Mouse (Mus musculus) spleen, adult 2 months (tissue): ENCODE measurements around the gene Fat3. TPM values are rescaled to one million over a fixed set of nuclear protein-coding genes. Genes with fewer than 3 reads are reported as not detected.

Experiments used
- DNase-seq, 2 experiments: peaks; one replicate each; pipeline versions ENCODE4 v3.0.0 to v3.0.0-alpha.2; 2012 to 2021; ENCODE audit warnings: low spot score in 2 of 2, low read depth in 1 of 2
- H3K27ac ChIP-seq: fragments of 200-500 bp; 2 replicates; pipeline ENCODE4 v1.5.1; 2012; ENCODE audit warnings: low read length, inconsistent platforms; ENCODE audit not compliant: insufficient read depth
- H3K27me3 ChIP-seq: fragments of 200-500 bp; 2 replicates; pipeline ENCODE4 v1.6.1; 2012; ENCODE audit warnings: mild to moderate bottlenecking, moderate library complexity, low read length, inconsistent platforms; ENCODE audit not compliant: control insufficient read depth, insufficient read depth
- H3K36me3 ChIP-seq: fragments of 200-500 bp; 2 replicates; pipeline ENCODE4 v1.6.1; 2012; ENCODE audit warnings: mild to moderate bottlenecking, low read length, inconsistent platforms; ENCODE audit not compliant: control insufficient read depth, insufficient read depth
- H3K4me1 ChIP-seq: fragments of 200-500 bp; 2 replicates; pipeline ENCODE4 v1.6.1; 2011; ENCODE audit warnings: inconsistent platforms; ENCODE audit not compliant: control insufficient read depth, insufficient read depth, insufficient read length
- H3K4me3 ChIP-seq: fragments of 200-500 bp; 2 replicates; pipeline ENCODE4 v1.5.1; 2011; ENCODE audit warnings: mild to moderate bottlenecking, inconsistent platforms; ENCODE audit not compliant: insufficient read depth, insufficient read length; ENCODE audit errors: extremely low read depth
- CTCF ChIP-seq: fragments of 200-500 bp; IDR thresholded peaks from 2 replicates; pipeline ENCODE4 v1.5.1; 2011; ENCODE audit warnings: mild to moderate bottlenecking, inconsistent platforms; ENCODE audit not compliant: insufficient read depth, insufficient read length, insufficient replicate concordance; ENCODE audit errors: extremely low read depth
- POLR2A ChIP-seq: fragments of 200-500 bp; IDR thresholded peaks from 2 replicates; pipeline ENCODE4 v1.6.1; 2011; ENCODE audit warnings: low read depth, low read length, inconsistent platforms
- WGBS: fragments of 180-500 bp; shearing (Covaris S2); methylation state at CpG from one replicate; pipeline ENCODE4 v1.1.7; 2018; 5-methylcytosine and 5-hydroxymethylcytosine counted together
- polyA plus RNA-seq: library from polyadenylated mRNA; depleted of rRNA; stranded (reverse); fragments of >200 nt; gene quantifications from 2 replicates; pipeline ENCODE4 v1.2.3, GENCODE M21; 2012

Gene Fat3
- polyA plus RNA-seq, 1 experiment: 0.20 TPM

DNA sequence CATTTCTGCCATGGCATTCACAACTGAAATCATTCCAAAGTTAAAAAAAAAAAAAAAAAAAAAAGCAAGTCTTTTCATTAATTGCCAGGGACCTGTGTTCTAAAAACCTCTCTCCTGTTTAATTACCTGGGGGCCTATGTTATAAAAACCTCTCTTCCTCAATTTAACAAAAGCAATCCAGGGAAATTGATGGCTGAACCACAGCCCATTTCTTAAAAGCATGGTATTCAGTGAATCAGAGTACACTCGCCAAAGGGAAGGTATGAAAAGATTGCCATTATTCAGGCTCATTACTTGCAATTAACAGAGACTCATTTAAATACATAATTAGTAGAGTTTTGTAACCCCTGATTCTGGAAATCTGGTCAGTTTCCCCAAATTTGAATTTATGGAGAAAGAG is 314.6 kb downstream of the Fat3 start:
- no peak for TF ChIP-seq POLR2A

DNA sequence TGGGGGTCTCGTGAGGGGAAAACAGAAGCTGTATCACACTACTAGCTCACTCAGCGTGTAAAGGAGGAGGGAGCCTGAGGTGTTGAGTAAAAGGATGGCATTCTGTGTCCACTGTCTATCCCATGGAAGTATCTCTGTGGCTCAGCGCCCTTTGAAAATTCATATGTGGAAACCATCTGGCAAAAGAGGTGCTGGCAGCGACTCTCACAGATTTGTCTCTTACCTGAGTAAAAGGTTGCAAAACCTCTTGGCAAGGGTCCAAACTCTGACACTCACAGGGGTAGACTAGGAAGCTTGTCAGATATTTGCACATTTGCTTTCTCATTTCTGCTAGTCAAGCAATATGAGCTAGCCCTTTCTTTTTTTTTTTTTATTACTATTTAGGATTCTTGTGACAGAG is 331.8 kb downstream of the Fat3 start:
- H3K4me3 ChIP-seq: no peak overlapping the region
- H3K27ac ChIP-seq: no peak overlapping the region
- 76% methylated on average over 4 of the region's 4 CpGs for WGBS
- no peak for DNase-seq
- H3K4me1 ChIP-seq: no peaks in the 10 kb centered on the region
- no peaks in the 10 kb centered on the region for H3K27me3 ChIP-seq
- no peaks in the 10 kb centered on the region for H3K36me3 ChIP-seq
- TF ChIP-seq POLR2A (no peak), CTCF (no peak)

More for the DNA sequence above, 314.6 kb downstream of the Fat3 start:
- H3K27me3 ChIP-seq: no peaks in the 10 kb centered on the region
- no peak overlapping the region for H3K27ac ChIP-seq
- H3K4me3 ChIP-seq: no peak overlapping the region
- no peaks in the 10 kb centered on the region for H3K4me1 ChIP-seq
- DNase-seq: no peak
- WGBS: 85% methylated on average over 1 of the region's 1 CpGs
- no peaks in the 10 kb centered on the region for H3K36me3 ChIP-seq

DNA sequence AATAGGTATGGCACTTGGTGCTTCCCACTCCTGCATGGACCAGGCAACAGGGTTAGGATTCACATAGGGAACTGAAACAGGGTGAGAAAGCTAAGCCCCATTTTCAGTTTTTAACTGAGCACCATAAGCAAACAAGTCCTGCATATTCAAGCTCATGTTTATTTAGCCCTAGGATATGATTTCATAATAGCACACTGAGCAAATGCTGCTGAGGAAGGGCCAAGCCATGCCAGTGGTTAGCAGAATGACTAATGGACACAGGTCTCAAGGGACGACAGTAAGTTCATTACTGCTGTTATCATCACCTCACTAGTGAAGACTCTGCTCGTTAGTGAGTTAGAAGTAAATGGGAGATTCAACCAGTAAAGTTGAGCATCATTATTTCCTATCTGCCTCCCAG is 333.0 kb downstream of the Fat3 start:
- Histone ChIP-seq H3K27ac (no peak overlapping the region), H3K27me3 (no peaks in the 10 kb centered on the region), H3K36me3 (no peaks in the 10 kb centered on the region), H3K4me3 (no peak overlapping the region), H3K4me1 (no peaks in the 10 kb centered on the region)
- 84% methylated on average over 2 of the region's 2 CpGs for WGBS
- DNase-seq: no peak
- no peak for TF ChIP-seq POLR2A
- no peak for TF ChIP-seq CTCF

DNA sequence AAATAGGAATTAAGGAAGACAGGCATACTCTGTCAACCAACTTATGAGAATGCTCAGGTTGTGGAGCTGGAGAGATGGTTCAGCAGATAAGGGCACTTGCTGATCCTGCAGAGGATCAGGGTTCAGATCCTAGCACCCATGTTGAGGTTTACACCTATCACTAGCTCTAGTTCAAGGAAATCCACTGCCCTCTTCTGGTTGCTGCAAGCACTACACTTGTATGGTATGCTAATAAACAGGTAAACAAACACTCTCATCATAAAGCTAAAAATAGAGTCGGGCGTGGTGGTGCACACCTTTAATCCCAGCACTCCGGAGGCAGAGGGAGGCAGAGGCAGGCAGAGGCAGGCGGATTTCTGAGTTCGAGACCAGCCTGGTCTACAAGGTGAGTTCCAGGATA is 341.7 kb downstream of the Fat3 start:
- DNase-seq: no peak
- no peaks in the 10 kb centered on the region for H3K4me1 ChIP-seq
- TF ChIP-seq POLR2A (no peak), CTCF (no peak)
- WGBS: 87% methylated on average over 5 of the region's 5 CpGs
- H3K27ac ChIP-seq: no peak overlapping the region
- no peaks in the 10 kb centered on the region for H3K36me3 ChIP-seq
- no peak overlapping the region for H3K4me3 ChIP-seq
- H3K27me3 ChIP-seq: no peaks in the 10 kb centered on the region

DNA sequence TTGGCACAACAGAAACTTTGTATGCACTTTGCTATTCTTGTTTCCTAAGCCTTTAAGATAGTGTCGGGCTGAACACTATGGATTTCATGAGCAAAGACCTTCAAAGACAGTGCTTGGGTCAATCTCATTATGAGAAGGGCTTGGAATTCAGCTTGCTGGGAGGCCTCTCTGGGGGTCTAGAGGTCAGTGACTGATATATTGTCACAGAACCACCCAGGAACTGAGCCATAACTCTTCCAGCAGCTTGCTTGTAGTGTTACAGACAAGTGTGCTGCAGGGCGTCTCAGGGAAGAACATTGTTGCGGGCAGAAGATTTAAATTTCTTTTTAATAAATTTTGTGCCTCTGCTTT is 347.5 kb downstream of the Fat3 start:
- no peak for DNase-seq
- WGBS: 85% methylated on average over 3 of the region's 3 CpGs

DNA sequence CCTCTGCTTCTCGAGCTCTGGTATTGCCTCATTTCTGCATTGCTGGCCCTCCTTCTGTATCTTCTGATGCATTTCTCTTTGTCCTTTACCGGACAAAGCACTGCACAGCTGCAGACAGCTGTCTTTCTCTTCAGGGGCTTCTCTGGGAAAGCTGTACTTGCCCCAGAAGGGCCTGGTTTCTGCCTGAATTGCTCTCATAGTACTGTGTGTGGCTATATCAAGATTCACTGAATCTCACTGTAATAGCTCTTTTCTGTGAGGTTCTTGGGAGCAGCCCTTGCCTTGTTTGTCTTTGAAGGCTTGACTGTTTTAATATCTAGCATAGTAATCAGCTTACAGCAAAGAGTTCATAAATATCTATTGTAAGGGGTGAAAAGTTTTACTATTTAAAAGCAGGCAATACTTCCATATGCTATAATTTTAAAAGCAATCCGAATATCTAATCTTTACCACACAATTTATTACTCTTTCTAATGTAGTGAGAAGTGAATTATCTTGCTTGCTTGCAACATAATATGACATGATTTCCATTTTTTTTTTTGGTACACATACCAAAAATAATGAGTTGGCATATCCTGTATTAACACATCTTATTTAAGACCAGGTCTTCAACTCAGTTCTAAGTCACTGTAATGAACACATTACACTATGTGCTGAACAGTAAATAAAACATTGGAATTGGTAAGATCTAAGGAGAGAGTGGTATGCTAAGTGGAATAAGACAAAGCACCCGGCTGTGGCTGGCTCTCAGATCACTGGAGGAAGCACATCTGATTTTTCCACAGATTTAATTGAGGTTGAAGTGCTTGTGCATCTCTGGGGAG is 348.1 kb downstream of the Fat3 start:
- no peaks in the 10 kb centered on the region for H3K36me3 ChIP-seq
- H3K27me3 ChIP-seq: no peaks in the 10 kb centered on the region
- WGBS: 75% methylated on average over 4 of the region's 4 CpGs
- no peaks in the 10 kb centered on the region for H3K4me1 ChIP-seq
- TF ChIP-seq POLR2A: no peak
- DNase-seq: no peak
- H3K4me3 ChIP-seq: no peak overlapping the region
- no peak overlapping the region for H3K27ac ChIP-seq

More for the DNA sequence above, 347.5 kb downstream of the Fat3 start:
- Histone ChIP-seq H3K27me3 (no peaks in the 10 kb centered on the region), H3K4me1 (no peaks in the 10 kb centered on the region), H3K36me3 (no peaks in the 10 kb centered on the region), H3K27ac (no peak overlapping the region), H3K4me3 (no peak overlapping the region)
- TF ChIP-seq POLR2A: no peak
- no peak for TF ChIP-seq CTCF

DNA sequence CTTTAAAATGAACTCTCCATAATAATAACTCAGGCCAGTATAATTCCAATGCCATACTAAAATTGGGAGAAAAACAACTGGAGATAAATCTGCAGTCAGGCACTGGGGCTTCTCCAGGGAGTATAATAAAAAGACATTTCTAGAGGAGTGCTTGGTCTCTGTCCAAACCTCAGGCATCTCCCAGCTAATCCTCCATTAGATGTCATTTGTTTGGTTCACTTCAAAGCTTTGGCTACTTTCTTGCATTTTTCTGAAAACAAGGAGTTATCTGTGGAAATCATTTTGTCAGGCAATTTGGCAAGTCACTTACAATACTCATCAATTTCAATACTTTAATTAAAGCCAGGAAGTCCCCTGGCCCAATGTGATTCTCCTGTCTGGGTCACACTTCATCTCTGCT is 351.0 kb downstream of the Fat3 start:
- no peak for DNase-seq
- Histone ChIP-seq H3K4me3 (no peak overlapping the region), H3K36me3 (no peaks in the 10 kb centered on the region), H3K27me3 (no peaks in the 10 kb centered on the region), H3K4me1 (no peaks in the 10 kb centered on the region), H3K27ac (no peak overlapping the region)
- TF ChIP-seq POLR2A (no peak), CTCF (no peak)
